Mouse (Mus musculus): ENCODE measurements at regions not wholly inside any gene's neighbourhood (a gene's known extent, or its start where the extent isn't known, plus 50 kb on each side); places are given as distances from the start of the nearest gene placed in this dataset.

- DNase-seq (ENCODE audit: extremely low spot score in 1 of 2, low spot score in 1 of 2) = no peak
These were observed 2004.1 kb upstream of the Gm8797 start for GRCm38 (mm10) chr3:3746542-3746941.

DNA sequence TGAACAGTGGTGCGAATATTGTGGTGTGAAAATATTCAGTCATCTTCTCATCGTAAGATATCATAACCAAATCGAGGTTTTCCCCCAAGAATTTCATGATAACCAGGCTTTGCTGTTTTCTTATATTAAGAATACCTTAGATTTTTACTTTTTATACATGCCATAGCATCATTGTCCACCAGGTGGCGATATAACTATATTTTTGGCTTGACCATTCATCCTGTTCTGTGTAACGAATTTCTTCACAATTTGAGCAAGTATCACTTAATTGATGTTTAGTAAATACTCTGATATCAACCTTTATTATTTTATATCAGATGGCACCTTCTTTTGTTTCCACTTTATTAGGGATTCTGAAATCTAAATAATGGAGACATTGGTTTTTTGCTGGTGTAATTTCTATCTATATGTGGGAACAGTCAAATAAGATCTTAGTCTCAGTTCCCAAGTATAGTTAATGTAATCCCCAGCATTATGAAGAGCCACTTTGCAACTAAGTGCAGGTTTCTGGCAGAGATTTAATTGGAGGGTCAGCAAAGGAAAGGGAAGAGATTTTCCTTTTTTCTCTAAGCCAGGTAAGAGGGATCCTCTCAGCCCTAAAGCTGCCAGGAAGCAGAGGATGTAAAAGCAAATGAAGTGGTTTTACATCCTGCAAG is 1998.9 kb upstream of the Gm8797 start:
- DNase-seq (ENCODE audit: extremely low spot score in 1 of 2, low spot score in 1 of 2) = peak in 1 of 2 experiments; percentile 79

DNA sequence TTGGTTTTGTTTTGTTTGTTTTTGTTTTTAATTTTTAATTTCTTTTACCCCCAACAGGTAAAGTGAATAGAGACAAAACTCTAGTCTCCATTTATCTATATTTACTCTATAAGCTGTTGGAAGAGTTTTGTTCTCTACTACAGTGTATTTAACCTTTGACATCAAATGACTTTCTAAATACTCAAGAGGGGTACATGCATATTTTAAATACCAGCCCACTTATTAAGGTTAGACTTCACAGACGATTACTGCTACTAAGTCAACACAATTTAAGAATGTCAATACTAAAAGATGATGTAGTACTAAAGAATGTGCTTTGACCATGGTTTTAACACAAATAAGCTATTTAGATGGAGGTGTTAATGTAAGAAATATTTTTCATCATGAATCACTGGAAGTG is 1989.3 kb upstream of the Gm8797 start:
- no peak for DNase-seq (ENCODE audit: extremely low spot score in 1 of 2, low spot score in 1 of 2)

DNA sequence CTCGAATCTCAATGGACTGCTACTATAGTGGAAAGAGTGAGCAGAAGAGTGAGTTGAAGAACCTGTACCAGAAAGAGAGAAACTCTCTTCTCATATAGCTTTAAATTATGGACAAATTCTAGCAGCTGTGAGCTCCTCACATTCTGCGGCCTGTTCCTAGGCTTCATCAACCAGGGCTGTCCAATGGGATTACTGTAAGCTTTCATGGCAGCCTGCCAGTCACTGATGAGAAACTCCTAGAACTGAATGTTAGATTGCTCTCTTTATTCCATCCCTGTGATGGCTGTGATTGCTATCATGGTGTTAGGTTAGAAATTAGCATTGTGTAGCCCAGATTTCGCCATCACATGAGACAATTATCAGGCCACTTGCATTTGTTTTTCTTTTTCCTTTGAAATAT is 1966.4 kb upstream of the Gm8797 start:
- no peak for DNase-seq (ENCODE audit: extremely low spot score in 1 of 2, low spot score in 1 of 2)

DNA sequence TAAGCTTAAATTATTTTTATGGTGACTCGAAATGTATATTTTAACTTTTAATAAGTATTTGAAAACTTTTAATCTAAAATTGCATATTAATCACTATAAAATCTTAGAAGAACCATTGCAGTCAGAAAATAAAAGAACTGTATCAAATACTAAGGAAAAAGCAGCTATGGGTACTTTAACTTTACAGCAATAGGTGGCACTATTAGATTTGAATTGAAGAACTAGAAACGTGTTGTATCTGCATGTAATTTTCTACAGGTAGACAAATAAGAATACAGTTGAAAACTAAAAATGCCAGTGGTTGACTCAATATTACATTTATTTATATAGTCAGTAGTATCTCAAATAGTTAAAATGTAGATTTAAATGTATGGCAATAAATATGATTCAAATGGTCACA is 1964.6 kb upstream of the Gm8797 start:
- DNase-seq (ENCODE audit: extremely low spot score in 1 of 2, low spot score in 1 of 2) = peak in 1 of 2 experiments; percentile 19

DNA sequence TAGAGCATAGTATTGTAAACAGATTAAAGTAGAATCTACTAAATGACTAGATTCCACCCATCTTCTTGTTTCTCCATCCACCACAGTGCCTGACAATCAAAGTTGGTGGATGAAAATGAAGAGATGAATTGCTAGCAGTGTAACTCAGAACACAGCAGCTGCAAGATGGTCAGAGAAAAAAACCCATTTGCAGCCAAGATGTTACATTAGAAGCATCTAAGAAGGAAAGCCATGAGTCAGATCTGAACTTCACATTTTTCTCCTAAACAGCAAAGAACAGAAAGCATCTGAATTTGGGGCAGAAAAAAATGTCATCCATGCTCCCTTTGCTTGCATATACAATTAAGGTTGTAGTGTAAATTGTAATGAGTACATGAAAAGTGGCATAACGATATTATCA is 1942.8 kb upstream of the Gm8797 start:
- peak in 1 of 2 experiments; percentile 8 for DNase-seq (ENCODE audit: extremely low spot score in 1 of 2, low spot score in 1 of 2)

- DNase-seq (ENCODE audit: extremely low spot score in 1 of 2, low spot score in 1 of 2) = no peak
These were observed 1921.6 kb upstream of the Gm8797 start for GRCm38 (mm10) chr3:3829020-3829419.

DNA sequence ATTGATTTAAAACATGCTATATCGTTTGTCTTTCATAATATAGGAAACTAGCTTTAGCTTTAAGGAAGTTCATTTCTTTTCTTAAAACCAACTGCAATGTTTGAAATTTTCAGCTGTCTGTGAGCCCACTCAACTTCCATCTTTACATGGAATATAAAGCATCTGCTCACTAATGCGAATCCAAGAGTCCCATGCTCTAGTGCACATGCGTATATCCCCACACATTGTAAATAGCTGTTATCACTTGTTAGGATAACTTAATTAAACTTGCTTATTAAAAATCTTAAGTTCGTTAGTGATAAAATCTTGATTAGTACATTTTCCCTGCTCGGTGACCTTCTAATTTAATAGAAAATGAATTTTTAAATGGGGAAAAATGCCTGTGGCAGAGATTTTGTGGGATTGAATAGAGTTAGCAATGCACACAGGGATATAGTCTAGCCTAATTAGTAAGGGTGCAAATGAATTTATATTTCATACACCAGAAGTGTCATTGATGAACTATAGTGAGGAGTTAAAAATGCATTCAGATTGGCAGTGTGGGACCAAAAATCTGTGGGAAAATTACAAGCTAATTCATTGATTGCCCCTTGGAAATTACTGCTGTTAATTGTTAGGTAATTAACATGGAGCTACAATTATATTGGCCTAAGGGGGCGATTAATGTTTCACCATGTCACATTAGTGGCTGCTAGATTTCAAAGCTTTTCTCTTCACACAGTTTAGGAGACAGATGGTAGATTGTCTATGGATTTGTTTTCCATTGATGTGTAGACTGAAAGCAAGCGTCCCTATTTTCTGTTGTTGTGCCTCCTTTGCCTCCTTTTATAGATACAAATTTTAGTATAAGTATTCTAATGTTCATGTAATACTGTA is 1919.0 kb upstream of the Gm8797 start:
- DNase-seq (ENCODE audit: extremely low spot score in 1 of 2, low spot score in 1 of 2) = no peak

Data from frontal cortex, adult 2 months (tissue).